Mouse (Mus musculus) CD8-positive naive resting alpha-beta T cell, adult 57 days (primary cell): ENCODE measurements around the gene Nfkbie. TPM values are rescaled to one million over a fixed set of nuclear protein-coding genes. Genes with fewer than 3 reads are reported as not detected.

ENCODE experiments used
- total RNA-seq: library from RNA; stranded (reverse); gene quantifications from one replicate; pipeline ENCODE4 v1.2.4, GENCODE M21; 2023

Nfkbie gene
- 30.1 TPM for total RNA-seq

DNA sequence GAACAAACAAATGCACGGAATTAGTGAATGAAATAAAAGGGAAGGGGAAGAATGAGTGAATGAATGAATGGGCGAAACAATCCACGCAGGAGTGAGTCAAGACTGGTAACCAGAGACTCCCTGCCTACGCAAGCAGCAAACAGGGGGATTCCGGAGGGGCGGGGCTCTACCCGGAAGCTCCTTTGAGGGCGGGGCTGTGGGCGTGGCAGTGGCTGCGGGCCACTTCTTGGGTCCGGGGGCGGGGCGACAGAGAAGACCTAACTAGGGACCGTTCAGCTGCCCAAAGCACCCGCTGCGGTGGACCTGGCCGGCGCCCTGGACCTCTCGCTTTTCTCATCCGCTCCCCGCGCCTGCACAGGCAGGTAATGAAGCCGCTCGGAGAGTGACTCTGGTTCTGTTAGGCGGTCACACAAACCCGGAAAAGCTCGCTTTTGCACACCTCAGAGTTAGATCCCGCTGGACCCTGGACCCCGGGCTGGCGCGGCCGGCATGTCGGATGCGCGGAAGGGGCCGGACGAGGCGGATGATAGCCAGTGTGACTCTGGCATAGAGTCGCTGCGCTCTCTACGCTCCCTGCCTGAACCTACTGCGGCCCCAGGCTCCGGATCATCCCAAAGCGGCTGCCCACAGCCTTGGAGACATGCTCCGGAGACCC lies at the start of gene Nfkbie:
Gene Nfkbie, plus strand, starts transcription at position 252 of the 655 bp plus-strand sequence.

DNA sequence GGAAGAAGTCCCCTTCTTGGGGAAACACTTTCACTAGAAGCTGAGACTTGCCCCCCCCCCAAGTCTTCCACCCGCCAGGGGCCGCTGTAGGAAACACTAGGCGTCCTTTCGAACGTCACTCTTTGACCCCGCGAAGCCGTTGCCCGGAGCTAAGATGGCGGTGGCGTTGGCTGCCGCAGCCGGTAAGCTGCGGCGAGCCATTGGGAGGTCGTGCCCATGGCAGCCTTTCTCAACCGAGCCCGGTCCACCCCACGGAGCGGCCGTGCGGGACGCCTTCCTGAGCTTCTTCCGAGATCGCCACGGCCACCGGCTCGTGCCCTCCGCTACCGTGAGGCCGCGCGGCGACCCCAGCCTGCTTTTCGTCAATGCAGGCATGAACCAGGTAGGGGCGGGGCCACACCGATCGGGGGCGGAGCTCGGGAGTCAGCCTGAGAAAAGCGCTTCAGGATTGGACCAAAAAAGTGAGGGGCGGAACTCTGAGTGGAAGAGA lies 48.8 kb upstream of the Nfkbie start, which contains the start of gene Aars2:
Gene Aars2, plus strand, starts transcription at position 142 of the 490 bp plus-strand sequence.

DNA sequence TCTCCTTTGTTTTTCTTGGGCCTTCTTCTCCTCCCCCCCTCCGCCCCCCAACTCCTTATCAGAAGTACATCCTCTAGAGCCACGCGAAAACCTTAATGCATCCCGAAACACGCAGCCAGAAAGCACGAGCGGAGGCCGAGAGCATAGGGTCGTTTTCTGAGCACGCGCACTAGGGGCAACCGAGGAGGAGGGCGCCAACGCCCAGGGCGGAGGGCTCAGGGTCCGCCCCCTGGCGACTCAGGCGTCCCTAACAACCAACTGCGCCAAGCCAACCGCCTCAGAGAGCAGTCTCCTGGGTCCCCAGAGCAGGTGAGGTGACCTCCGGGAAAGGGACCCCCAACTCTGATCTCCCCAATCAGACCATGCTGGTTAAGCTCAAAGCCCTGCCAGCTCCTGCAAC lies 32.2 kb upstream of the Nfkbie start, which contains the start of gene Tcte1:
Gene Tcte1, plus strand, starts transcription at position 172 of the 400 bp plus-strand sequence.

DNA sequence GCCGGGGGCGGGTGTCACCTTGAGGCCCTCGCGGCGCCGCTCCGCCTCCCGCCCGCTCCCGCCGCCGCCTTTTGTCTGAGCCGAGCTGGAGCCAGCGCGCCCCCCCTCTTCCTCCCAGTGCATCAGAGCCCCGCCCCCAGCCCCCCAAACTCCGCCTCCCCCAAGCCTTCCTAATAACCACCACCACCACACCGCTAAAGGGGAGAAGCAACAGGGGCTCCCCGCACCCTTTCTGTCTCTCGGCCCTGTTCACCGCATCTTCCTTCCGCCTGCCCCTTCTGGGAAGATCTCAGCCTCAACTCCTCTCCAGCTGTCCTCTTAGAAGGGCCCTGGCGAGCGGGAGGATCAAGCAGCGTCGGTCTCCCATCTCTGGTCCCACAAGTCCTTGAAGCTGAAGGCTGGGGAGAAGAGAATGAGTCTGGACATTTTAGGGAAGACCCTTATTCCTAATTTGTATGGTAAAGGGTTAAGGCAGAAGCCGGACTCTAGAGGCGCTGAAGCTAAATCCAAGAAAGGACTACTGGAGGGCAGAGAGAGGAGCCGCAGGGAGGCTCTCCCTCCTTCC lies 5.8 kb upstream of the Nfkbie start, which contains the start of gene Tmem151b:
Gene Tmem151b, minus strand, starts transcription at position 61 of the 565 bp plus-strand sequence.

DNA sequence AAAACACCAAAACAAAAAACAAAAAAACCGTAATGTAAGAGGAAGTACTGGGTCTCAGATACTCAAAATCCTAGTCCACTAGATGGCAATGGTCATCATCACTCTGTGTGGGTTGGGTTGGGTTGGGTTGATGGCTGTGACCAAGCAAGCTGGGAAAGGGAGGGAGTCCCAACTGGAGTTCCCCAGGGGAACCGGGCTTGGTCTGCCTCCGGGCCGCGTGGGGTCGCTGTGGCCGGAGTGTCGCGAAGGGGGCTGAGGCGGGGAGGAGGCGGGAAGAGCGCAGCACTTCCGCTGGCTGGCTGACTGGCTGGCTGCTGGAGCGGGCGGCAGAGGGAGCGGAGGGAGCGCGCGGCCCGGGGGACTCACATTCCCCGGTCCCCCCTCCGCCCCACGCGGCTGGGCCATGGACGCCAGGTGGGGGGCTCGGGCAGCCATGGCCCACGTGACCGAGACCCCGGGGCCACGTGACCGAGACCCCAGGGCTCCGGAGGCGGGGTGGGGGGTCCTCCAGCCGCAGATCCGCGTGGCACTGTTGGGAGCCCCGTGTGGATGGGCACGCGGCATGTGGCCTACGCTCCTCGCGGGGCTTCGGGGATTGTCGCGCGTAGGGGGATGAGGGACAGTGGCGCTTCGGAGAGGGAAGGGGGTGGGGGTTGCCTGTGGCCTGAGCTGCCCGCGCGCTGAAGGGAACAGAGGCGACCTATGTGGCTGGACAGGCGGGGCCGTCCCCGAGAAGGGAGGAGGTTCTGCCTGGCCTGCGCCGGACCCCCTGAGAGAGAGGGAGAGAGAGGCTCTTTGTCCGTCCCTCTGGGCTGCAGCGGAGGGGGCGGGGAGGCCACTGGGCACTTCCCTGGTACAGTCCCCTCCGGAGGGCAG lies 8.4 kb downstream of the Nfkbie start, which contains the start of gene Slc35b2:
Gene Slc35b2, plus strand, starts transcription at position 220 of the 876 bp plus-strand sequence.

DNA sequence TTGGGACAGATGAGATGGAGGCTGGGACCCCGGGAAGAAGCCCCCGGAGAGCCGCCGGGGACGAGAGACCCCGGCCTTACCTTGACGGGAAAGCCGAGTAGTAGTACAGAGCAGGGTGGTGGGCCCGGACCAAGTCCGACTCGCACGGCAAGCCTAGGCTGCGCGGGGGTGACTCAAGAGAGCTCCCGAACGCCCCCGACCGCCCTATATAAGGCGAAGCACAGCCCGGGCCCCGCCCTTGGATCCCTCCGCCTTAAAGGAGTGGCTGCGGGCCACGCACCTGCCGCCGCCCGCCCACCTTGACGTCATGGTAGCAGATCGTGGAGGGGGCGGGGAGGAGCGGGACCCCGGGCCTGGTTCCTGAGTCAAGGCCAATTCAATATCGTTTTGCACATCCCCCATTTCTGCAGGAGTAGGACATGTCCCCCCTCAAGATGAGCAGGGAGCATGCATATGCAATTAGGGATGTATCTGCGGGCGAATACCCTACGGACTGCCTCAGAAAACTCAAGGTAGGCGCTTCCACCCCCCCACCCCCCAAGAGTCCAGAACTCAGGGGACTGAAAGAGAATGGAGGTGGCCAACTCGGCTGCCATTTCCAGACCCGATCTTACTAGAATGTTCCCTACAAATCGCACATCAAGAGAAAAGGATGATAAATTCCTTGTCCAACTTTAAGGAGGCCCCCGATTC lies 17.7 kb downstream of the Nfkbie start, which contains the start of gene Hsp90ab1:
Gene Hsp90ab1, minus strand, starts transcription at position 185 of the 693 bp plus-strand sequence.

DNA sequence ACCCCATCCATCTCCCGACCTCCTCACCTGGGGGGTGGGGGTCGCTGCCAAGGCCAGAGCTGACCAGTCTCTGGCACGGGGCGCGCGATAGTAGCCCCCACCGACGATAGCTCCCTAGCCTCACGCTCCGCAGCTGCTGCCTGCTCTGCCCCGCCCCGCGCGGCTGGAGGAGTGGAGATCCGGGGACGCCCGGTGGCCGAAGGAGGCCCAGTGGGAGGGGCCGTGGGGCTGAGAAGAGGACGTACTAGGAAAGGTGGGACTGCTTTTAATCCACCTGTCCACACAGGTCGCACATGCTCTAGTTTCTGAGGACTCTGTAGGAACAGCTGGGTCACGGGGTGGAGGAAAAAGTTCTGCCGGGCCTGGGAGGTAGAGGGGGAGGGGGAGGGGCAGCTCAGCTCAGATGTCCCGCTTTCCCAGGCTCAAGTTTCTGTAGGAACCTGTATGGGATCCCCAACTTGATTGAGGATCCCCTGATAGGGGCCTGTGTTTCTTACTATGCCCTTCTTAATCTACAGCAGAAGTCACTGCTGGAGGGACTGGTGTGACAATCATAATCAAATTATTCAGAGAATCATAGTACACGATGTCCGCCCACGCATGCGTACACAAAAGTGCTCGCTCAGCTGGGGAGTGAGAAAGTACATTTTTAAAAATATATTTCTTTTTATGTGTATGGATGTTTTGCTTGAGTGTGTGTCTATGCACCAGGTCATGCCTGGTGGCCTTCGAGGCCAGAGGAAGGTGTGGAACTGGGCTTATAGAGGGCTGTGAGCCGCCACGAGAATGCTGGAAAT lies 44.1 kb downstream of the Nfkbie start, which contains the start of gene Slc29a1:
Gene Slc29a1, minus strand, starts transcription at position 161 of the 797 bp plus-strand sequence.

DNA sequence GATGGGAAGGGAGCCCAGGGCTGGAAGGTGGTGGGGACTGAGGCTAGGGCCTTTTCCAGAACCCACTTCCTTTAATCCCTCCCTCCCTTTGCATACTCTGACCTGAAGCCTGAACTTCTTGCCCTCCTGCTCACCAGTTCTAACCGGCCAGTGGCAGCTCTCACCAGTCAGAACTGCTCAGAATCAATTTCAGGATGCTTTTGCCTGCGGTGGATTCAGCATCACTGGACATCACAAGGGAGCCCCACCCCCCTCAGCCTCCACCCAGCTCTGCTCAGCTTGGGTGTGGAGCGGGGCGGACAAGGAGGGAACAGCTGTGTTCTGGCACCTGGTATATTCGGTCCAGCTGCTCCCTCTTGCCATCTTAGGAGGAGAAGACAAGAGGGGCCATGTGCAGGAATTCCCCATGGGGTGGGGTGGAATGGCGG lies 46.4 kb downstream of the Nfkbie start, which contains the start of gene Mymx:
Gene Mymx, minus strand, starts transcription at position 226 of the 428 bp plus-strand sequence.

Other genes with a start within 250 kb of the Nfkbie start
- gene Cdc5l, start 122.0 kb upstream of the Nfkbie start, total RNA-seq = 79.9 TPM
- gene Spats1, start 80.3 kb upstream of the Nfkbie start, total RNA-seq = not detected
- 18.4 TPM for gene Aars2, start 48.9 kb upstream of the Nfkbie start, total RNA-seq
- gene Tcte1, start 32.3 kb upstream of the Nfkbie start, total RNA-seq = not detected
- 0.12 TPM for gene Tmem151b, start 6.0 kb upstream of the Nfkbie start, total RNA-seq
- 20.1 TPM for gene Slc35b2, start 8.2 kb downstream of the Nfkbie start, total RNA-seq
- 1,065 TPM for gene Hsp90ab1, start 17.6 kb downstream of the Nfkbie start, total RNA-seq
- 33.8 TPM for gene Slc29a1, start 43.9 kb downstream of the Nfkbie start, total RNA-seq
- not detected for gene Mymx, start 46.4 kb downstream of the Nfkbie start, total RNA-seq
- not detected for gene Capn11, start 103.6 kb downstream of the Nfkbie start, total RNA-seq
- 29.6 TPM for gene Mrpl14, start 130.6 kb downstream of the Nfkbie start, total RNA-seq
- gene Tmem63b, start 131.2 kb downstream of the Nfkbie start, total RNA-seq = 28.9 TPM
- gene 1600014C23Rik, start 178.1 kb downstream of the Nfkbie start, total RNA-seq = not detected